Mouse (Mus musculus) adrenal gland, adult 2 months (tissue): ENCODE results near the gene Gm27029. TPM values are rescaled to one million over a fixed set of nuclear protein-coding genes. Genes with fewer than 3 reads are reported as not detected.
"Not testable (repeated sequence)": the region's sequence is repeated elsewhere in the genome, so short reads cannot be mapped to it uniquely, and the experiment has no call there.

Source experiments
- DNase-seq: peaks from one replicate; pipeline ENCODE4 v3.0.0; 2021
- polyA plus RNA-seq: library from polyadenylated mRNA; depleted of rRNA; stranded (reverse); fragments of >200 nt; gene quantifications from 2 replicates; pipeline ENCODE4 v1.2.3, GENCODE M21; 2012
- total RNA-seq, 2 experiments: library from RNA; stranded (reverse); gene quantifications; 2 replicates each; pipeline ENCODE4 v1.2.3; 2021

Gene Gm27029
- total and polyA plus RNA-seq, 3 experiments: 0.24 to 5.6 (median 1.9) TPM

DNA sequence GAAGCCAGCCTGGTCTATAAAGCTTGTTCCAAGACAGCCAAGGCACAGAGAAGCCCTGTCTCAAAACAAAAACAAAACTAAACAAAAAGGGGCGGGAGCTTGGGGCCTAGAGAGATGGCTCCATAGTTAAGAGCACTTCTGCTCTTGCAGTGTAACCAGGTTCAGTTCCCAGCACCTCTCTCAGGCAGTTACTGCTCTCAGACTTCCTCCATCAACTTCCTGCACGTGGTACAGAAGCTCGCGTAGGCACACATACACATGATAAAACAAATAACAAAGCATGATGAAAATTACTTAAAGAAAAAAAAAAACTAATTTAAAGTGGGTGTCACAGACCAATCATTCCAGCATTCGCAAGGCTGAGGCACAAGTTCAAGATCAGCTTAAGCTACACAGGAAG is 4.4 kb downstream of the Gm27029 start:
- DNase-seq: no peak

GRCm38 (mm10) chr11:101419610-101420009 is 5.0 kb downstream of the Gm27029 start:
- DNase-seq: no peak

- DNase-seq: no peak
Observed at GRCm38 (mm10) chr11:101418991-101419390, 5.6 kb downstream of the Gm27029 start.

DNA sequence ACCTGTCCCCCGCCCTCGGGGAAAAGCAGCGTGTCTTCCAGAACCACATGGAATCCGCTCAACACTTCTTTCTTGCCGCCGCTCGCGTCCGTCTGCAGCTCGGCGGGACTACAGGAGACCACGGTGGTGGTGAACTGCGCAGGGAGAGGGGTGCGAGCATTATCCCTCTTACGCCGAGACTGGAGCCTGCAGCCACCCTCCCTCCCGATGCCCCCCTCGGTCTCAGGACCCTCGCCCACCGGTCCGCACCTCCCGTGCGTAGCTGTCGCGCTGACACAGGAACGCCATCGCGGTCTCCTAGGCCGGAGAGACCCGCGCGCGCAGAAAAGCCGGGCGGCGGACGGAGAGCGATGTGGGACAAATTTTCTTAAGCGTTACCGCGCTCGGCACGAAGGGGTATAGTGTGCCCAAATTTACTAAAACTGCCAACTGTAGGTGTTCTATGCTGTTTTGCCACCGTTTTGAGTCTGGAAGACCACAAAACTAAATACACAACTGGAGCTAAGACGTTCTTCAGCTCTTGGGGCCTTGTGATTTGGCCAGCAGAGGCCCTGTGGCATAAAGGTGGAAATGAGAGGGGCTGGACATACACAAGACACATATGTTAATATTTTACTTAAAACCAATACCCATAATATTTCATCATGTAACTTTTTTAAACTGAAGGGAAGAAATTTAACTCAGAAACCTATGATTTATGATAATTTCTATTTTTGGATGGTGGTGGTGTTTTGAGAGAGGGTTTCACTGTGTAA is 7.3 kb downstream of the Gm27029 start, which contains the start of gene Aarsd1:
Gene Aarsd1, minus strand, starts transcription at position 515 of the 755 bp plus-strand sequence.
- DNase-seq: peak; percentile 93

- no peak for DNase-seq
Observed at GRCm38 (mm10) chr11:101416433-101417100, 8.0 kb downstream of the Gm27029 start.

DNA sequence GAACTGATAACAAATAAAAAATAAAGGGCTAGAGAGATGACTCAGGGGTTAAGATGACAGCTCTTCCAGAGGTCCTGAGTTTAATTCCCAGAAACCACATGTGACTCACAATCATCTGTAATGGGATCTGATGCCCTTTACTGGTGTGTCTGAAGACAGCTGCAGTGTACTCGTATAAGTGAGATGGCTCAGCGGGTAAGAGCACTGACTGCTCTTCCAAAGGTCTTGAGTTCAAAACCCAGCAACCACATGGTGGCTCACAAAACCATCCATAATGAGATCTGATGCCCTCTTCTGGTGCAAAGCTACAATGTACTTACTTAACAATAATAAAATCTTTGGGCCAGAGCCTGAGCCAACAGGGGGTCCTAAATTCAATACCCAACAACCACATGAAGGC is 9.3 kb downstream of the Gm27029 start:
- DNase-seq: peak; percentile 44

GRCm38 (mm10) chr11:101395110-101395509 is 29.5 kb downstream of the Gm27029 start:
- DNase-seq: peak; percentile 75

GRCm38 (mm10) chr11:101381817-101382216 is 42.8 kb downstream of the Gm27029 start:
- no peak for DNase-seq

DNA sequence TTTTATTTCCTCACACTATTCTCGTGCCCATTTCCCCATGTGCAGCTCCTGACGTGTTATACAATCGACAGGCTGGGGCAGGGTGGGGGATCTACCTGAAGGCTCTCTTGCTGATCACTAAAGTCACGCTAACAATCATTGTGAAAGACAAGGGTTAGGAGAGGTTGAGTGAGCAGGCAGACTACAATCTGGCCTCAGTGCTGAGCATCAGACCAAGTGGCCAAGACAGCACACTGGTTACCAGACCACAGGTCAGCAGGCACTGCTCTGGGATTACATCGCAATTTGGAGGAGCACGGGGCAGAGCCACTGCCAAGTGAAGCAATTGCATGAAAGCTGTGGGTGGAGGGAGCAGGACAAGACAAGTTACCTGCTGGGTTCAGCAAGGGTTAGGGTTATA is 45.7 kb downstream of the Gm27029 start:
- peak; percentile 50 for DNase-seq

- DNase-seq: not testable (repeated sequence)
Observed at GRCm38 (mm10) chr11:101378196-101378595, 46.4 kb downstream of the Gm27029 start.

DNA sequence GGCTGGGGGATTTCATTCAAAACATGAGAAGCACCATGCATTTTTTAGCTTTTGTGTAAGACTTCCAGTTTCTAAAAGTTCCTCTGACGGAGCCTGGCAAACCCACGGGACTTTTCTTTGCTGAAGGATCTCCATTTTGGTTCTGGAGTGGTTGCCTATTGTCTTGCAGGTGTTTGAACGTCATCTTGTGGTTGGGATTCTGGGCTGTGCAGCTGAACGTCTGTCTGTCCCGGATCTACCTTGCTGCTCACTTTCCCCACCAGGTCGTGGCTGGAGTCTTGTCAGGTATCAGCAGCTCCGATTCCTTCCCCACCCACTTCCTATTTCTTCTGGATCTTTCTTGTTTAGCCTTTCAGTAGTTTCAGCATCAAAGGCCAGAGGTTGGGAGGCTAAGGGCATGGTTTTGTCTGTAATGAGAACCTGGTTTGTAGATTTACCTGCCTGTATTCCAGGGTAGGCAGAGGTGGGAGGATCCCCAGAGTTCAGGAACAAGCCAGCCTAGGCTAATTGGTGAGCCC is 50.1 kb downstream of the Gm27029 start:
- no peak for DNase-seq

DNA sequence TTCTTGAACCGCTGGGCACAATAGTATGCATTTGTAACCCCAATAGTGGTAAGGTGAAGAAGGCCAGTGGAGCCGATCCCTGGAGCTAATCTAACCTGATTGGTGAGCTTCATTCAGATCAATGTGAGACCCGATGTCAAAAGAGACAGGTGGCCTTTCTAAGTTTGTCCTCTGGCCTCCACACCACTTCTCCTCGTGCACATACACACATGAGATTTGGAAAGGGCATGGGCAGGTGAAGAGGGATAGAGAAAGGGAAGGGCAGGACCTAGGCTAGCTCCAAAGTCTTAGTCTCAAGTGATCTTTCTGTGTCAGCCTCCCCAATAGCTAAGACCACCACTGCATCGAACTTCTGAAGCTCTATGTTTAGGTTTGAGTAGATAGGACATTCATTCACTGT is 54.5 kb downstream of the Gm27029 start:
- DNase-seq: no peak

DNA sequence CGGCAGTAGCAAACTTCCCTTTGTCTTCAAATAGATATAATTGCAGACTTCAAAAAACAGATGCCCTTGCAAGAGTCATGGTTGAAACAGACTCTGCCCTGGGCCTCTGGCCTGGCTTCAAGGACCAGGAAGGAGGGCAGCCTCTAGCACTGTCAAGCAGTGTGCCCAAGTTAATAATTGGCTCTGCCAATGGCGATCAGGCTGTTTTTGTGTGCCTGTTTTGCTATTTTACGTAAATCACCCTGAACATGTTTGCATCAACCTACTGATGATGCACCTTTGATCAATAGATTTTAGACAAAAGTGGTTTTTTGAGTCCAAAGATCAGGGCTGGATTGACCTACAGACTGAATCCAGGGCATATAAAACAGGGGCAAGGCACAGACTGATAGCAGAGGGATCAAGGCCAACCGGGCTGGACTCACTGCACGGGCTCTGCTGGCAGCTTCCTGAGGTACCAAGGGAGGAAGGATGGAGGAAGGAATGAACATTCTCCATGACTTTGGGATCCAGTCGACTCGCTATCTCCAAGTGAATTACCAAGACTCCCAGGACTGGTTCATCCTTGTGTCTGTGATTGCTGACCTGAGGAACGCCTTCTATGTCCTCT is 57.2 kb downstream of the Gm27029 start, which contains the start of gene G6pc:
Gene G6pc, plus strand, starts transcription at position 236 of the 610 bp plus-strand sequence.
- DNase-seq: peak; percentile 66

GRCm38 (mm10) chr11:101364531-101364931 is 60.1 kb downstream of the Gm27029 start:
- no peak for DNase-seq

DNA sequence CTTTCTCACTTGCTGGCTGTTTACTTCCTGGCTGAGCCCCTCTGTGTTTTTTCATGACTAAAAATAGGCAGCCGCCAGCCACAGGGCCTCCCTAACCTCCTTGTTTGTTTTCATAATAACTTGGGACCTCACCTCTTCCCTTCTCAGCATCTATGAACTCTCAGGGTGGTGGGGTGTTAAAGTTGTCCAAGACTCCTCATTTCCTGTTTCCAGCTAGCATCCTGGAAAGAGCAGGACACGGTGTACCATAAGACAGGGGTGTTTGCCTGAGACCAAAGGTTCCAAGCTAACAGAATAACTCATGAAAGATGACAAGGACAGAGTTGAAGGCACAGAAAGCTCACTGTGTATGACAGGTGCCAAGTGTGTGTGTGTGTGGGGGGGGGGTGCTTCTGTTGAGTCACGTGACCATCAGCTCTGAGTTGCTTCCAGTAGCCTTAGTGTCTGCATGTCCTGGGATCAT is 63.9 kb downstream of the Gm27029 start:
- peak; percentile 28 for DNase-seq

- DNase-seq: peak; percentile 47
Observed at GRCm38 (mm10) chr11:101359776-101360175, 64.8 kb downstream of the Gm27029 start.

- no peak for DNase-seq
Observed at GRCm38 (mm10) chr11:101357505-101358182, 67.0 kb downstream of the Gm27029 start.
